Mouse (Mus musculus) retina, postnatal 7 days (tissue): ENCODE measurements around the gene Mtfmt.

ENCODE experiments used
- DNase-seq: peaks from one replicate; pipeline ENCODE4 v3.0.0-alpha.2; 2012; ENCODE audit warnings: low read depth, low spot score

The Mtfmt gene

DNA sequence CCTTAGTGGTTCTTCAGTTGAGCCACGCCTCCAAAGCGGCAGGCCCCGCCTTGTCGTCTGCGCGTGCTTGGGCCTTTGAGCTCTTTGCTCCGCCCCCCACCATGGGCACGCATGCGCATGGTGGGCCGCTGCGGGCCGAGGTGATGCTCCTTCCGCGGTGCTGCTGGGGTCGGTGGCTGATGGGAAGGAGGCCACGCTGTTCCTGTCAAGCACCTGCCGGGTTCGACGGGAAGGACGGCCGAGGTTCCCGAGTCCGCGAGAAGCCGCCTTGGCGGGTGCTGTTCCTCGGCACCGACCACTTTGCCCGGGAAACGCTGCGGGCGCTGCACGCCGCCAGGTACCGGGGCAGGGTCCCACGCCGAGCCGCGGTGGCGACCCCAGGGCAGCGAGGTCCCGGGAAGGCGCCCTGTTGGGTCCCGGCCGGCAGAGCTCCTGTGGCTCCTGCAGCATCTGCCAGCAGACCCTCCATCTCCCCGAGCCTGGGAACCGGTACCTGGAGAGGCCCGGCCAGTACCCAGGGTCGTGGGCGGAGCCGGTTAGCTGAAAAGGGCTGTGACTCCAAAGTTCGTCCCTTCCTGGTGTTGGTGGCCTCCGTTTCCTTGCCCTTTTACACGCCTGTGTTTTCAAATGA lies at the start of gene Mtfmt:
Mtfmt (plus strand) TSS at position 112 of the 631 bp plus-strand sequence.
- peak; percentile 93 for DNase-seq

GRCm38 (mm10) chr9:65386373-65387140 lies 49.0 kb upstream of the Mtfmt start:
- DNase-seq, result no peak

DNA sequence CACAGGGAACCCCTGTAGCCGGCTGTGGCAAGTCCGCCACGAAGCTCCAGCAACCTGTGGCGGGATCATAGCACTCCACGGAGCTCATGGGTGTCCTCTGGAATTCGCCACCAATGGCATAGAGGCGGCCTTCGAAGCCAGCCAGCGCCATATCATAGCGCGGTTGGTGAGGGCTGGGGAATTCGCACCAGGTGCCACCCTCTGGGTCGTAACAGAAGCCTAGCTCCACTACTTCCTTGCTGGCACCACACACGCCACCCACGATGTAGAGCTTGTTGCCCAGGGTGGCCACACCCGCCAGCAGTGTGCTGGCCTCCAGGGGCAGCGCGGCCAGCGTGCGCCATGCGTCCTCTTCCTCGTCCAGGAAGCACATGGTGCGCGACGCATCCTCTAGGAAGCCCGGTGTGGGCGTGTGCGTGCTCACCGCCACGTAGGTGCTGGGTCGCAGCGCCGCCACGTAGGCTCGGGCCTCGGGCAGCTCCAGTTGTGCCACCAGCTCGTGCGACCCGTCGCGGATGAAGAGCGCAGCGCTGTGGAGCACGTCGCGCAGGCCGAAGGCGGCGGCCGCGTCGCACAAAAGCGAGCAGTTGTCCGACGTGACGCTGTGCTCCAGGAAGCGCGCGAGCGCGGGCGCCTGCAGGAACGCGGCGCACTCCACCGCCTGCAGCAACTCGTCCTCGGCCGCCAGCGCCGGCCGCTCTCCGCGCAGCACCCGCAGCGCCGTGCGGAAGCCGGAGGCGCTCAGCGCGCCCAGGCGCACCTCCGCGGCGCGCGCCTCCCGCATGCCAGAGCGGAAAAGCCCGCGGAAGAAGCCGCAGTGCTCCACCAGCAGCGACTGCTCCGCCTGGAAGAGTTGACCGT lies 44.6 kb upstream of the Mtfmt start:
- peak; percentile 27 for DNase-seq

DNA sequence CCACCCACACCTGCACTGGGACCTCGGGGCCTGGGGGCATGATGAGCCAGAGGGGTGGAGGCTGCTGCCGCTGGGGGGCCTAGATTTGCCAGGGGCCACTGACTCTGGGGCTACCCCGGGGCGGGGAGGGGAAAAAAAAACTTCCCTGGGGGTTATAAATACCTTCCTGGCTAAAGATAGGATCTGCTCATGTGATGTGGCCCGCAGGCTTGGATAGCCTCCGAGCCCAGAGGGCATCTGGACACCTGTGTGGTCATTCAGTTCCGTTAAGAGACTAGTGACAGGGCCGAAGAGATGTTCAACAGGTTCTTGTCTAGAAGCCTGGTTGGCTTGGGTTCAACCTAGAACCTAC lies 44.0 kb upstream of the Mtfmt start, which contains the start of gene Kbtbd13:
Kbtbd13 (minus strand) TSS at position 40 of the 352 bp plus-strand sequence.
- DNase-seq, result no peak

DNA sequence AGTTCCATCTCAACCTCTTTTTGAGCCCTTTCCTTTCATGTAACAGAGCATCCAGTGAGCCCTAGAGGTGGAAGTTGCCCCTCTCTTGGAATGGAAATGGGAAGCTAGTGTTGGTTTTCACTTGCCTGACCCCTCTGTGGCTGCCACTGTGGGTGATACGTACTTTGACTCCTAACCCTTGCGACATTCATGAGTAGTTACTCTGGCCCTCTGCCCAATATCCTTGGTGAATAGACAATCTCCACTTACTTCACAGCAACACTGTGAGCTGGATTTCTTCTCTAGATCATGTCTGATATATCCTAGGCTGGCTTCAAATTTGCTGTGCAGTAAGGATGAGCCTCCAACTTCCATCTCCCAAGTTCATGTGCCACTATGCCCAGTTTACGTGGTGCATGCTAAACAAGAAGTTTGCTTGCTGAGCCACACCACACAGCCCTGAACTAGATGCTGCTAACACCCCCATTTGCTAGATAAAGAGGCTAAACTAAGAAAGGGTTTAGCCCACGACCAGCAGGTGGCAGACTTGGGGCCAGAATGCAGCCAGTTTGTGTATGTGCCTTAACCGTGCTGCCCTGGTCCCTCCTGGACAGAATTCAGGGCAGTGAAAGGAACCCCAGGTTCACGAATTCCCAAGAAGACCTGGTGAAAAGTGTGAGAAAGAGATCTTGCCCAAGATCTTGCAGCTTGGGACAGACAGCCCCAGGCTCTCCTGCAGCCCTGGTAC lies 42.8 kb upstream of the Mtfmt start:
- DNase-seq, result peak; percentile 34

DNA sequence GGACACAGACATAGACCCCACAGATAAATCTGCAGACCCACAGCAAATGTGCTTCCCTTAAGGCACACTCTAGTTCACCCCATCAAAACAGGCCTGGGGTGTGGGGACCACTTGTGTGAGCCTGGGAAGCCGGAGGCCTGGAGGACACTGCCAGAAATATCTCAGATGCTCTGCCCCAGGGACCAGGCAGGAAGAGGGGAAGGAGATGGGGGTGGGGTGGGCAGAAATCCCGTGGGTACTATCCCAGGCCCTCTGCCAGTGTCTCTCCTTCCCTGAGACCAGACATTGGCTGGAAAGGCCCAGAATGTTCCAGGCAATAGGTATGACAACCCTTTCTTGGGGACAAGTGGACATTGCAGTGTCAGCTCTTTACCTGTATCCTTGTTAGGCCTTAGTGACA lies 42.0 kb upstream of the Mtfmt start:
- no peak for DNase-seq

DNA sequence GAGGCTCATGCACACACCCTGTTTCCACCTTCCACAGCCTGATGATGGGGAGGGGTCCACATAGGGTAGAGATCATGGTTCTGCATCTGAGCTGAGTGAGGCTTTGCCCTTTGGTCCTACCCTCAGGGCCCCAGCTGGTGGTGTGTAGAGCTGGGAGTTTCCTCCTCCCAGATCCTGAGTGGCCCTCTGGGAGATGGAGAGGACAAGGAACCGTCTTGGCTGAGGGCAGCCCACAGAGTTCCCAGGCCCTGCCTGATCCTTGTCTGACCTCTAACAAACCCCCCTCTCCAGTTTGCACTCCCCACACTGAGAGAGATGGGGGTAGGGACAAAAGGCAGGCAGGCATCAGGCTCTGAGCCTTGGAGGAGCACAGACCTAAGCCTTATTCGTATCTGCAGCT lies 41.2 kb upstream of the Mtfmt start:
- DNase-seq, result no peak

- DNase-seq, result peak; percentile 28
Observed at GRCm38 (mm10) chr9:65398279-65398678, 37.3 kb upstream of the Mtfmt start, which contains the start of gene Rasl12. Gene Rasl12, plus strand, starts transcription at chr9:65398506.

- DNase-seq, result no peak
Observed at GRCm38 (mm10) chr9:65399934-65400333, 35.6 kb upstream of the Mtfmt start.

DNA sequence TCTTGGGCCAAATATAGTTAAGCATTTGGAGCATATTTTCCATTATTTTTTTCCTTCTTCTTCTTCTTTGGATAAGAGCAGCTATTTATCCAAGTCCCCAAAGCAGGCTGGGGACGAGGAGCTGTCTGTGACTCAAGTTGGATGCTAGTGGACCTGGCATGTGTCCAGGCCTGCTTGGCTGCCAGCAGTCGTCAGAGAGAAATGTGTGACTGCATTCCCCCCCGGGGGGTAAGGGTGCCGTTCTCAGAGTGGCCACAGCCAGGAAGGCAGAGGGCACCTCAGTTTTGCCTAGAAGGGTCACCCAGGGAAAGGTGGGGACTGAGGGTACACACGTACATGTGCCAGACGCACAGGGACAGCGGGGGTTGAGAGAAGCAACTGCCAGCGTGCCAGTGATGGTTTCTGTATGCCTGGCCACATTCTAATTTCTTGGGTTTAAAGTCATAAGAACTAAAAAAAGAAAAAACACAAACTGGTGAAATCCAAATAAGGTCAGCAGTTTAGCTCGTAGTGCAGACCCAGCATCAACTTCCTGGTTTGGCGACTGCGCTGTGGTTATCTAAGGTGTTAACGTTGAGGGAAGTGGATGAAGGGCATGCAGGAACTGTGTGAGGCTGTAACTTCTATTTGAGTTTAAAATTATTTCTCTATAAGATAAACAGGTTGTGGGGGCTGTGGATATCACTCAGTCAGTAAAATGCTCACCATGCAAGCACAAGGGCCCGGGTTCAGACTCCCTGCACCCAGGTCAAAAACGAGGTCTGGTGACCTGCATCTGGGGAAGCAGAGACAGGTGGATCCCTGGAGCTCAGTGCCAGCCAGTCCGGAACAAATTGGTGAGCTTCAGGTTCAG lies 31.0 kb upstream of the Mtfmt start:
- no peak for DNase-seq

GRCm38 (mm10) chr9:65405184-65405449 lies 30.5 kb upstream of the Mtfmt start:
- DNase-seq, result no peak

DNA sequence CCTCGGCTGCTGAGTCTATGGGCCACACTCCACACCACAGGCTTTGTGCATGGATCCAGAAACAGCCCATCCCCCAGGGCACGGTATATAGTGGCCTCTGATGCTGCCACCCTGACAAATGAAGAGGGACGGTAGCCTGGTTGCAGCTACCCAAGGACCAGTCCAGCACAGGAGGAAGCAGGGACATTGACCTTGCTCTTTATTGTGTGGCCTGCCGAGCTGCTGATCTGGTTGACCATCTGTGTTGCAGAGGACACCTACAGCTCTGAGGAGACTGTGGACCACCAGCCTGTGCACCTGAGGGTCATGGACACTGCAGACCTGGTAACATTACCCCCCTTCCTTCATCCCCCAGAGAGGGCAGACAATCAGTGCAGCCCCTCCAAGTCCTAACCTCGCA lies 28.3 kb upstream of the Mtfmt start:
- no peak for DNase-seq

DNA sequence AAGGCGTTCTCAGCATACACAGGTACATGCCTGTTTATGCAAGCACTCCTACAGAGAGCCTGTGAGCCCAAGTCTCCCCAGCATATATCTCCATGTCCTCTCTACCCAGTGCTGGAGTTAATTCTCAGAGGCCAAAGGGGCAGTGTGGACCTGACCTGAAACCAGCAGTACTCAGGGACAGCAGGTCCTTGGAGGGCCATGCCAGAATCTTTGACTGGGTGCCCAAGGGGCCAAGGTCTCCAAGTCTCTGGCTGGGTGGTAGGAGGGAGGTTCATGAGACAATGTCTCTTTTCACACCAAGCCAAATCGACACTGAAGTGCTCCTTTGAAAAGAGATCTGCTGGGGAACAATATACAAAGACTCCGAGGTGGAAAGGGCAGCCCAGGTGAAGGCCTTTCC lies 27.7 kb upstream of the Mtfmt start:
- no peak for DNase-seq

DNA sequence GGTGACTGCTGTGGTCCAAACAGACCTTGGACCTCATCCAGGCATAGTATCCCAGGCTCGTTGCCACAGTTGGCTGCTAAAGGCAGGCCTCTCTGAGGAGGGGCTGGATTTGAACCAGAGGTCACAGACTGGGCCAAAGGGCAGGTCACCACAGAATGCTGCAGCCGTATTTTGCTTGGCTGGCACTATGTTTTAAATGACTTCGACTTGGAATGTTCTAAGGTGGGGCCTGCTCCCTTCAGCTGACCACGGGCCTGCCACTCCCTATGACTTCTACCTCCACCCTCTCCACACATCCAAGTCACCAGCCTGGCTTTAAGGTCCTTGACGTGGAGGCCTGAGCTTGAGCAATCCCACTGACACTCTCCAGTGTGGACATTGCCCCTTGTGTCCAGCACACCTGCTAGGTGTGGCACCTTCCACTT lies 26.7 kb upstream of the Mtfmt start:
- DNase-seq, result no peak

GRCm38 (mm10) chr9:65410378-65410777 lies 25.2 kb upstream of the Mtfmt start:
- no peak for DNase-seq

GRCm38 (mm10) chr9:65411326-65411725 lies 24.3 kb upstream of the Mtfmt start:
- DNase-seq, result no peak

- DNase-seq, result no peak
Observed at GRCm38 (mm10) chr9:65417738-65418137, 17.8 kb upstream of the Mtfmt start.

DNA sequence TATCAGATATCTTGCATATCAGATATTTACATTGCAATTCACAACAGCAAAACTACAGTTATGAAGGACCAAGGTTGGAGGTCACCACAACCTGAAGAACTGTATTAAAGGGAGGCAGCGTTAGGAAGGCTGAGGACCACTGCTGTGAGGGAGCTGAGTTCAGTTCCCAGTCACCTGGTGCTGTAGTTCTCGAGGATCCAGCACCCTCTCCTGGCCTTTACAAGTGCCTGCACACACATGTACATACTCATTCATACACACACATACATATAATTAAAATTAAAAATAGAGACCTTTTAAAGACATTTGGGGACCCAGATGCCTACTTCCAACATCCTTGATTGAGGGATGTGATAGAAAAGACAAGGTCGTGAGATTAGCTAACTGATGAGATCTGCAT lies 15.9 kb upstream of the Mtfmt start:
- DNase-seq, result no peak

GRCm38 (mm10) chr9:65422760-65423501 lies 12.7 kb upstream of the Mtfmt start, which contains the start of gene Slc51b:
Gene Slc51b, minus strand, starts transcription at chr9:65422955.
- no peak for DNase-seq

- no peak for DNase-seq
Observed at GRCm38 (mm10) chr9:65424393-65424792, 11.2 kb upstream of the Mtfmt start.
